Mouse (Mus musculus) olfactory bulb, adult 2 months (tissue): ENCODE results near the gene Gm45716.

Source experiments
- CTCF ChIP-seq: fragments of 200-500 bp; IDR thresholded peaks from 2 replicates; pipeline ENCODE4 v1.5.1; 2012; ENCODE audit warnings: low read depth, mild to moderate bottlenecking, low read length, moderate library complexity; ENCODE audit not compliant: insufficient read depth
- POLR2A ChIP-seq: fragments of 200-500 bp; IDR thresholded peaks from 2 replicates; pipeline ENCODE4 v1.6.1; 2012; ENCODE audit warnings: mild to moderate bottlenecking, low read depth, low read length, moderate library complexity; ENCODE audit not compliant: insufficient read depth

DNA sequence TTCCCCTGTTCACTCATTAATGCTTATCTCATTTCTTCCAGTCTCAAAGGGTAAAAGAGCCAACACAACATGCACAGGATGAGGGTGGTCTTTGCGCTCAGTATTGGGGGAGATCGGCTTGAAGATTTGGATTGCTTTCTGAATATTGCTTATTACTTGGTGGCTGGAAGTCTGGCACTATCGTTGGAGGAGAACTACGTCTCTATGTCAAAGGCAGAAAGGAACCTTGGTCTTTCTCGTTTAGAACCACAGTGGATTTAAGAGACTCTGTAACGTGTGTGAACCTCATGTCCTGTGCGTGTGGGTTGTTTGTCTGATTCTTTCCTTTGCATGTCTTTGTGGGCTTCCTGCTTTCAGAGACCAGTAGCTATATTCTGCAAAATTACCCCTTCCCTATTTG is 63.2 kb downstream of the Gm45716 start:
- TF ChIP-seq CTCF (no peak), POLR2A (no peak)
